Mouse (Mus musculus) heart, embryonic 10.5 days (tissue): ENCODE measurements at regions not wholly inside any gene's neighbourhood (a gene's known extent, or its start where the extent isn't known, plus 50 kb on each side); places are given as distances from the start of the nearest gene placed in this dataset.

Source experiments
- DNase-seq: peaks from one replicate; pipeline ENCODE4 v3.0.0-alpha.2; 2017; ENCODE audit warnings: low spot score
- H3K27ac ChIP-seq: fragments of 300-500 bp; sonication (generic); 2 replicates; pipeline ENCODE4 v1.5.1; 2016; ENCODE audit warnings: mild to moderate bottlenecking
- H3K27me3 ChIP-seq: fragments of 300-500 bp; sonication (generic); 2 replicates; pipeline ENCODE4 v1.6.1; 2016; ENCODE audit warnings: mild to moderate bottlenecking; ENCODE audit not compliant: poor library complexity, insufficient read depth, severe bottlenecking
- H3K36me3 ChIP-seq: fragments of 300-500 bp; sonication (generic); 2 replicates; pipeline ENCODE4 v1.6.1; 2016; ENCODE audit warnings: mild to moderate bottlenecking, moderate library complexity
- H3K4me1 ChIP-seq: fragments of 300-500 bp; sonication (generic); 2 replicates; pipeline ENCODE4 v1.6.1; 2016; ENCODE audit warnings: mild to moderate bottlenecking
- H3K4me3 ChIP-seq: fragments of 300-500 bp; sonication (generic); 2 replicates; pipeline ENCODE4 v1.5.1; 2016; ENCODE audit warnings: mild to moderate bottlenecking, moderate library complexity
- H3K9me3 ChIP-seq: fragments of 300-500 bp; sonication (generic); 2 replicates; pipeline ENCODE4 v1.6.1; 2016; ENCODE audit warnings: mild to moderate bottlenecking, moderate library complexity
- WGBS: fragments of 180-500 bp; shearing (Covaris S2); methylation state at CpG from one replicate; pipeline ENCODE4 v1.1.7; 2016; 5-methylcytosine and 5-hydroxymethylcytosine counted together

DNA sequence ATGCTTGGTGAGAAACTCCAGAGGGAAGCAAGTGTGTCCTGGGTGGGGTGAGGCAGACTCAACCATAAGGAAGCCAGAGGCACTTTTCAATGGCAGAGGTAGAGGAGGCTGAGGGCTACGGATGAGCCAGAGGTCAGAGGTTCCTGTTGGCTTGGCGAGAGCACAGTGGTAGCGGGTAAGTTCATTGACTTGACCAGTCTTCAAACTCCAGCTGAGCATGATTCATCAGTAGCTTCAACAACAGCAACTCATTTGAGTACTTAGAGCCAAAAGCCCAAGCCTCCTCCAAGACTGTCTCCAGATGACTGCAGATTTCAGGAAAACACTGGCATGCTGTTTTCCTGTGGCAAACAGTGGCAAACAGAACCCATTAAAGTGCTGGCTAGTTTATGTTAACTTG is 65.8 kb upstream of the Tspan2 start:
- DNase-seq: no peak
- 0 out of 2 replicates have a peak, but pooled peaks cover 3% of the 10 kb centered on the region for H3K27me3 ChIP-seq
- no peak overlapping the region for H3K27ac ChIP-seq
- H3K4me1 ChIP-seq: peaks cover 46% of the 10 kb centered on the region
- no peak overlapping the region for H3K4me3 ChIP-seq
- H3K36me3 ChIP-seq: no peaks in the 10 kb centered on the region
- H3K9me3 ChIP-seq: no peaks in the 10 kb centered on the region
- 89% methylated on average over 3 of the region's 3 CpGs for WGBS

DNA sequence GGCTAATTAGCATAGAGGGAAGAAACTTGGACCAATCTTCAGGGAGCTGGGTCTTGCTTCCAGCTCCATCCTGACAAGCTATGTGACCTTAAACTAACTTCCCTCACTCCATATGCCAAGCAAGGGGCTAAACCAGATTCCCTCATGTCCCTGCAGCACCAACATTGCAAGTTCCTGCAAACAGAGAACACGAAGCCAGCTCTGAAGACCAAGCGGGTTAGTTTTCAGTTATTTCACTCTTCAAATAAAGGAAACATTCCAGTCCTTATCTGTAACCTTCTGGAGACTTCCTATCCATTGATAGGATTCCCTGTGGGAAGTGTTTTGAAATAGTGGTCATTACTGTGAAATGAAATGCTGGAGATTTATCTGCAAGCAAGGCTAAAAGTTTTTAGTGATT is 64.4 kb upstream of the Tspan2 start:
- H3K9me3 ChIP-seq: no peaks in the 10 kb centered on the region
- H3K4me3 ChIP-seq: no peak overlapping the region
- H3K27ac ChIP-seq: no peak overlapping the region
- no peaks in the 10 kb centered on the region for H3K36me3 ChIP-seq
- peaks cover 46% of the 10 kb centered on the region for H3K4me1 ChIP-seq
- H3K27me3 ChIP-seq: 0 out of 2 replicates have a peak, but pooled peaks cover 3% of the 10 kb centered on the region
- 24% methylated on average over 2 of the region's 2 CpGs for WGBS
- no peak for DNase-seq

DNA sequence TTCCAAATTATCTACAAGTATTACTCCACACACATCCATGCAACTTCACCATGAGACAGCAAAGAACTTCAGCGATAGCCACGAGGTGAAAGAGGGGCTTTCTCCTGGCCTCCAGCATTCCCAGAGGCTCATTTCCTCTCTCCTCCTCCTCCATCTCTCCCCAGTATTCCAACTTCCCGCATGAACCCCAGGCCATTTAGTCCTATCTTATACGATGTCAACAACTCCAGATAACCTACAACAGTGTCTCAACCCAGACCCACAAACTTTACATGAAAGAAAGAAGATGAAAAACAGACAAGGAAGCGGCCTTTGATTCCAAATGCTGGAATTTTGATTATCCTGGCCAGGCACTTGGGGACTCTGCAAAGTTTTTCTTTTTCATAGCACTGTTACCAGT is 63.8 kb upstream of the Tspan2 start:
- Histone ChIP-seq H3K27me3 (0 out of 2 replicates have a peak, but pooled peaks cover 3% of the 10 kb centered on the region), H3K27ac (no peak overlapping the region), H3K4me1 (peaks cover 46% of the 10 kb centered on the region), H3K4me3 (no peak overlapping the region), H3K36me3 (no peaks in the 10 kb centered on the region), H3K9me3 (no peaks in the 10 kb centered on the region)
- WGBS: 18% methylated on average over 5 of the region's 5 CpGs
- DNase-seq: no peak

DNA sequence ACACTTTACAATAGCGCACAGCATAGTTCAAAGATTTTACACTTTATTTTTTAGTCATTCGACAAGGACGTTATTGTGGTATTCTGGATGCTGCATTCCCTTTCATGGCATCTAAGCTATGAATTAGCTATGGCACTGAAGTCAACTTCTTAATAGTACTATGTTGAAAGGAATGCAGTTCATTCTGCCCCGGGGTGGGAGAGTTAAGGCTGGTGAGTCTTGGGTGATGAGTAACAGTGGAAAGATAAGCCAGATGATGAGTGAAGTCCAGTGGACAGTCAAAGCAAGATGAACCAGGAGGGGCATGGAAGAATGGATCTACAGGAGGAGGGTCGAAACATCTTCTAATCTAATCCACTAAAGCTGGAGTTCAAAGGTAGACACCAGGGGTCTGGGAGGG is 63.4 kb upstream of the Tspan2 start:
- Histone ChIP-seq H3K4me1 (peaks cover 46% of the 10 kb centered on the region), H3K27ac (no peak overlapping the region), H3K27me3 (0 out of 2 replicates have a peak, but pooled peaks cover 4% of the 10 kb centered on the region), H3K36me3 (no peaks in the 10 kb centered on the region), H3K9me3 (no peaks in the 10 kb centered on the region), H3K4me3 (no peak overlapping the region)
- no peak for DNase-seq
- 39% methylated on average over 5 of the region's 5 CpGs for WGBS

DNA sequence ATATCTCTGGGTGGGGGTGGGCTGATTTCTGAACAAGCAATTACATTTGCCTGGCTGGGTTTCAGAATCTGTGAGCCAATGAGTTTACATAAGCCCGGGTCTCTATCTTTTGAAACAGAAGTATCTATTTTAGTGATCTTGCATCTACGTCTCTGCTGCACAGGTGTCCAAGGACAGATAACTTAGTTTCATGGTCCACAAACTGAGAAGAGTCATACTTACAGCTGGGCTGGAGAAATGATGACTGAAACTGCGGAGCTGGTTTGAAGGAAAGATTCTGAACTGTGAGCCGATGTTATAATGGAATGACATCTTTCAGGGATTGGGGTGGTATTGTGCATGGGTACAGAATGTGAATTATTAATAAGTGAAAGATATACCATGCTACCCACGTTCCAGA is 60.8 kb upstream of the Tspan2 start:
- no peak for DNase-seq
- Histone ChIP-seq H3K9me3 (no peaks in the 10 kb centered on the region), H3K4me1 (peaks cover 26% of the 10 kb centered on the region), H3K36me3 (no peaks in the 10 kb centered on the region), H3K4me3 (no peak overlapping the region), H3K27me3 (peaks cover 15% of the 10 kb centered on the region; the same call in 1 of the 2 replicates), H3K27ac (no peak overlapping the region)
- WGBS: 67% methylated on average over 5 of the region's 5 CpGs

DNA sequence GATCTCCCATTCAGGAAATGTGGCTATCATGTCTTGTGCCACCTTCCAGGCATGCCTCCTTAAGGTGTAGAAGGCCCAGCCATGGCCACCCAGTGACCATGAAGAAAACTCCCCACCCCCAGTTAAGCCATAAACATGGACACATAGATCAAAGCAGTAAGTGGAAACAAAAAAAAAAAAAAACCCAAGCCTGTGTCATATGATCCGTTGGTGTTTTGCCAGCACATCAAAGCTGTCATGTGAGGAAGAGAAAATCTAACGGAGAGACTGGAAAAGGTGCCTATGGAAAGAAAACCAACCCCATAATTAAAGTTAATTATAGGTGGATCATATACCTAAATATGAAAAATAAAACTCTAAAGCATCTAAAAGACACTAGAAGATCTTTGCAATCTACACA is 60.3 kb upstream of the Tspan2 start:
- H3K4me3 ChIP-seq: no peak overlapping the region
- WGBS: 46% methylated on average over 2 of the region's 2 CpGs
- H3K27me3 ChIP-seq: peaks cover 15% of the 10 kb centered on the region; the same call in 1 of the 2 replicates
- H3K36me3 ChIP-seq: no peaks in the 10 kb centered on the region
- DNase-seq: no peak
- no peaks in the 10 kb centered on the region for H3K9me3 ChIP-seq
- H3K4me1 ChIP-seq: peaks cover 26% of the 10 kb centered on the region
- no peak overlapping the region for H3K27ac ChIP-seq

DNA sequence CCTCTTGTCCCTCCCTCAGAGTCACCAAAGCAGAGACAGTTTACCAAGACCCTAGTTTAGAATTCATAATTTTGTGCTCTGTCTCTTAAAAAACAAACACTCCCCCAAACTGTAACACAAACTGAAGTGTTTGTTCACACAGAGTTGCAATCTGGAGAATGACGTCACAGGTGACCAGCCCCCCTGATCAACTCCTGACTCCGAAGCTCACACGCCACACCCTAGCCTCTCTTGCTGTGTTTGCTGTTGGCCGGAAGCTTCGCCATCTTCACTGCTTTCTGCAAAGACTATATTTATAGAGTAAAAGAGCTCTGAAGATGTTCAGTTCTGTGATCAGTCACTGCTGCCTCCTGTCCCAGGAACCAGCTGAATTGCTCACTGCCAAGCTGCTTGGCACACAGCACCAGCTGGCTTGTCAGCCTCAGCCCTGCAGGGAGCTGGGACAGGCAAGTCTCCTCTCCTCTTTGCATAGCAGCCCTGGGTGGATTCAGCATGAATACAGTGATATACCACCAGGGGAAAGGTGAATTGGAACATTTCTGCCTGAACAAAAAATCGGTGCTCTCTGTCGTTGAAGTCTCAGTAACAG is 57.3 kb upstream of the Tspan2 start:
- Histone ChIP-seq H3K4me3 (no peak overlapping the region), H3K9me3 (no peaks in the 10 kb centered on the region), H3K27ac (0 out of 2 replicates have a peak overlapping the region, but pooled peaks have one; percentile 7), H3K27me3 (peaks cover 15% of the 10 kb centered on the region; the same call in 1 of the 2 replicates), H3K4me1 (peaks cover 3% of the 10 kb centered on the region; the same call in 1 of the 2 replicates), H3K36me3 (no peaks in the 10 kb centered on the region)
- WGBS: 76% methylated on average over 7 of the region's 7 CpGs
- no peak for DNase-seq

DNA sequence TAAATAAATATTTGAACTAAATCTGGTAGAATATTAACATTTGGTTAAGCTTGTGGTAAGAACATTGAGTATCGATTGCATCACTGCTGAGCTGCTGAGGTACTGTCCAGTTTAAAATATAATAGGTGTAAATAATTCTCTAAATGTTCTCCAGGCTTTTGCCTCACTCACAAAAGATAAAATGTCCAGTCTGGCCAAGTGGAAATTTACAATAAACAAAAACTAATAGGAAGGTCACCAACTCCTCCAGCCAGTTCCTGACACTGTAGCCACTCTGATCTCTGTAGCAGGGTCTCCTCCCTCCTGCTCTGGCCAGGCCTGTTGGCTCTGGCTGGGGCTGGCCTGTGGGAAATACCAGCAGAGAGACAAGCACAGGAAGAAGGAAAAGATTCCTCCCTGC is 55.8 kb upstream of the Tspan2 start:
- Histone ChIP-seq H3K4me1 (peaks cover 15% of the 10 kb centered on the region), H3K4me3 (no peak overlapping the region), H3K36me3 (no peaks in the 10 kb centered on the region), H3K27ac (no peak overlapping the region), H3K9me3 (no peaks in the 10 kb centered on the region), H3K27me3 (peaks cover 15% of the 10 kb centered on the region; the same call in 1 of the 2 replicates)
- no peak for DNase-seq
- WGBS: 92% methylated on average over 1 of the region's 1 CpGs

DNA sequence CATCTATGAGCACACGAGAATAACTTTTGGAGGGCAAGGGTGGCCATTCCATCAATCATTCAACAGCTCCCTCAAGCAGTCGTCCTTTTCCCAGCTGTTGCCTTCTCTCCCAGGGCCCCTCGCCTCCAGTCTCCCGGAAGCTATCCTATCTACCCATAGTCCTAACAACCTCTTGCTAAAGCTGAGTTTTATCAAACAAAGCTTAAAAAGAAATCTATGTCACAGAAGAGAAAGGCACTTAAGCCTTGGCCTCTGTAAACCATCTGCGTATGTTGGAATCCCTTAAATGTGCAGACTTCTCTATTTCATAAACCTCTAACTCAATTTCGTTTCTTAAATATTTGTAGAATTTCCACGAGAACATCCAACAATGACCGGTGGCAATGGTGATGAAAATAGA is 51.9 kb upstream of the Tspan2 start:
- H3K4me3 ChIP-seq: no peak overlapping the region
- H3K27ac ChIP-seq: no peak overlapping the region
- peaks cover 15% of the 10 kb centered on the region for H3K4me1 ChIP-seq
- H3K27me3 ChIP-seq: no peaks in the 10 kb centered on the region; the same call in 1 of the 2 replicates
- no peak for DNase-seq
- no peaks in the 10 kb centered on the region for H3K9me3 ChIP-seq
- no peaks in the 10 kb centered on the region for H3K36me3 ChIP-seq
- WGBS: 56% methylated on average over 8 of the region's 8 CpGs

DNA sequence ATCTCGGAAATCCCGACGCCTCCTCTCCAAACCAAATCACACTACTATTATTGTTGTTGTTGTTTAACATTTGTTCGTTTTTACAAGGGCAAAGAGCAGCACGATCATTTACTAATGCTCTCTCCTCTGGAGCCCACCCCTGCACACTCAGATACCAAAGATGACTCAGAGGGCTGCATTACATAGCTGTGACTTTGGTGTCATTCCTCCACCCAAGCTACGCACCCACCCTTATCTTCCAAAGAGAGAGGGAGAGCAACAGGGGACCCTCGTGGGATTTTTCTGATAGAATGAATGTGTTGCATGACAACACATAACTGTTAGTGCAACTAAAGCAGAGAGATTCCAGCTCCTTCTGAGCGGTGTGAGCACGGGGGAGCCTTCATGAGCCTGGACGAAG is 50.8 kb upstream of the Tspan2 start:
- Histone ChIP-seq H3K27me3 (no peaks in the 10 kb centered on the region; the same call in 1 of the 2 replicates), H3K4me3 (no peak overlapping the region), H3K9me3 (no peaks in the 10 kb centered on the region), H3K36me3 (no peaks in the 10 kb centered on the region), H3K4me1 (peaks cover 15% of the 10 kb centered on the region), H3K27ac (no peak overlapping the region)
- DNase-seq: no peak
- WGBS: 62% methylated on average over 10 of the region's 10 CpGs
